Mouse (Mus musculus) thymus, postnatal 10 days (tissue): ENCODE data around the gene Gm1604a.
"Not testable (repeated sequence)": the region's sequence is repeated elsewhere in the genome, so short reads cannot be mapped to it uniquely, and the experiment has no call there.

Source experiments
- DNase-seq, 2 experiments: peaks; one replicate each; pipeline ENCODE4 v3.0.0; 2021; ENCODE audit warnings: low spot score in 2 of 2

Gm1604a gene

GRCm38 (mm10) chr17:7068997-7069539 is 43.7 kb downstream of the Gm1604a start:
- DNase-seq, result not testable (repeated sequence)

- not testable (repeated sequence) for DNase-seq
Measured at GRCm38 (mm10) chr17:7069561-7070240, 44.3 kb downstream of the Gm1604a start.

GRCm38 (mm10) chr17:7074494-7074893 is 49.1 kb downstream of the Gm1604a start:
- peak; percentile 23 to 43 for DNase-seq

DNA sequence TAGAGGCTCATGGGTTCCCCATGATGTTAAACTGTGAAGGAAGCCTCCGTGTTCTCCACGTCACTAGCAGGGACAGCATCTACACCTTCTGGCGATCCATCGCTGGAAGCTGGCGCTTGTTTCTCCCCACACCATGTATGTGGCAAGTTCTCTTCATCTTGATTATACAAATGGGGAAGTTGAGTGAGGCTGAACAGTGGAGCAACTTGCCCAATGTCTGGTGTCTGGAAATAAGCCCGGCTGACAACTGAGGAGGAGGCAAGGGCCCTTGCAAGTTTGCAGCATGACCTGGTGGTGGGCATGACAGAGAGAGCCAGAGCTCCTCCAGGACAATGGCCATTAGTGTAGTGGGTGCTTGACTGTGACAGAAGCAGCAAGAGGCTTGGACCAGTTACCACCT is 50.2 kb downstream of the Gm1604a start:
- DNase-seq, result not testable (repeated sequence)

DNA sequence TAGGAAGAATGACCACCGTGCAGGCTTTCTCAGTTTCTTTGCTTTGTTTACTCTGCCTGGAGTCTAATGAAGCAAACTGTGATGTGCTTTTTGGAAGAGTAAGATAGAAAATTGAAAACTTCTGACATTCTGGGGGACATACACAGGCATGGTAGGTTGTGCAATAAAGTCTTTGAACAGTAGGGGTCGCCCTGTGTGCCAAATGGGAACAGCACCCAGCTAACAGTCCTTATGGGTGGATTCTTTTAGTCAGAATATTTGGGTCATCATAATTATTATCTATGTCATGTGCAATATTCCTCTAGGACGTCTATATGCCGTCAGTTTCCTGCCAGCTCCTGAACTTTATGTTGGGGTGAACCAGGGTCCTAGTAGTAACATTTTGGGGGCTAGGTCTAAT is 54.2 kb downstream of the Gm1604a start:
- DNase-seq, result peak; percentile 55 to 77

DNA sequence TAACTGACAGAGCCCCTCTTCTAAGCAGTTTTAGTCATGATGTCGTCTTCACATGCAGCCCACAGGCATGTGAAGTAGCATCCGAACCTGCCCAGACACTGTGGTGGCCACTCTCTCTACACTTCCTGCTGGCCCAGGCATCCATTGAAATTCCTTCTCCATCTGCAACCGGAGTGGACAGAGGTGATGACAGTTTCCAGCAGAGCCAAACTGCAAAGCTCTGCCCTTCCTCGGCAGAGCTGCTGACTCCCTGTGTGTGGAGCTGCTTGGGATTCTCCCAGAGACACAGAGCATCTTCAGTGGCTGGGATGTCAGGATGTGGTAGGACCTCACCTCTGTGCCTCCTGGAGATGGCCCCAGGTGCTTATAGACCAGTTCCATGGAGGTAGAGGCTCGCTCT is 59.2 kb downstream of the Gm1604a start:
- DNase-seq, result not testable (repeated sequence)

GRCm38 (mm10) chr17:7085469-7086168 is 60.3 kb downstream of the Gm1604a start:
- not testable (repeated sequence) for DNase-seq

DNA sequence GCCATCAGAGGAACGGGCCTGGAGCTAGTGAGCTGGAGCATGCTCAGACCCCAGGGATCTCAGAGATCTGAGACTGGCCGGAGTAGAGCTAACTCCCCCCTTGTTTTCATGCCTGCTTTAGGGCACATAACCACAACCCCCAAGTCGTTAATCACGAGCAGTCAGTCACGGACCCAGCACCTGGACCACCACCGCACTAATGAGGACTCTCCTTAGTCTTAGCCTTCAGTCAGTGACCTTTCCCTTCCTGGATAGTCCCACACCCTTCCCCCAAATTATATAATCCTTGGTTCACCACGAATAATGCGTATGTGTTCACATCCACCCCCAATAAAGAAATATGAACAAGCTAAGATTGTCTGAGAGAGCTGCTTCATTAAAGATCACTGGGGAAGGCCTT is 61.5 kb downstream of the Gm1604a start:
- not testable (repeated sequence) for DNase-seq

- not testable (repeated sequence) for DNase-seq
Measured at GRCm38 (mm10) chr17:7097835-7098519, 72.6 kb downstream of the Gm1604a start.

GRCm38 (mm10) chr17:7099096-7099495 is 73.7 kb downstream of the Gm1604a start:
- DNase-seq, result peak in 1 of 2 experiments; percentile 12

DNA sequence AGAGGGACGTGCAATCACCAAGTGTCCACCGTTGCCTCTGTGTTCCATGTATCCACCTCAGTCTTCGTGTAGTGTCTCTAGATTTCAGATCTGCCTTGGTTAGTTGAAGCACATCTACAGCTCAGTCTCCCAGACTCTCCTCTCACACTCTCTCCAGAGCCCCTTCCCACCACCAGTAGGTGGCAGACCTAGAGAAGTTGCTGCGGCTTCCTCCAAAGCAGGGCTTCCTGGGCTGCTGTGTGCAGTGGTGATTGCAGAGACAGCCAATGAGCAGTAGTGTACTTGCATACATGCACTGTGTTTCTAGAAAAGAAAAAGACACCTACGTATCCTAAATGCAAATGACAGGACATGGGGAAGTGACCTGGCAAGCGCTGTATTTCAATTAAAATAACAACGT is 77.6 kb downstream of the Gm1604a start:
- not testable (repeated sequence) for DNase-seq

GRCm38 (mm10) chr17:7111658-7112057 is 86.3 kb downstream of the Gm1604a start:
- not testable (repeated sequence) for DNase-seq

DNA sequence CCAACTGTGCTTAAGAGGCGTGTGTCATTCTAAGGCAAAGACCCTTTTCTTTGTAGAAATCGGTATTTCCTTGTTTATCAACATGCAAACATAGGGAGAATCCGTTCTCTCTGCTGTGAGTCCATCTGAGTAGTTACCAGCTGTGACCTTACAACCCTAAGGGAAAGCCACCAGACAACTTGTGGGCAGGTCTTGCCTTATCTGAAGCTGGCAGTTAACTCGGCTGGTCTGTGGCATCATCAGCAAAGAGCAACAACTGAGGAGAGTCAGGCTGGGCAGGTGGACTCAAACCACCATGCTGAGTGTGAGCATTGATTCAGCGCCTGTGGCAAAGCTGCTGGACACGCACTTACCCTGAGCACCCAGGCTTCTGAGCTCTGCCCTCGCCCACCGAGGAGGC is 90.9 kb downstream of the Gm1604a start:
- not testable (repeated sequence) for DNase-seq

- not testable (repeated sequence) for DNase-seq
Measured at GRCm38 (mm10) chr17:7120835-7121234, 95.5 kb downstream of the Gm1604a start.

DNA sequence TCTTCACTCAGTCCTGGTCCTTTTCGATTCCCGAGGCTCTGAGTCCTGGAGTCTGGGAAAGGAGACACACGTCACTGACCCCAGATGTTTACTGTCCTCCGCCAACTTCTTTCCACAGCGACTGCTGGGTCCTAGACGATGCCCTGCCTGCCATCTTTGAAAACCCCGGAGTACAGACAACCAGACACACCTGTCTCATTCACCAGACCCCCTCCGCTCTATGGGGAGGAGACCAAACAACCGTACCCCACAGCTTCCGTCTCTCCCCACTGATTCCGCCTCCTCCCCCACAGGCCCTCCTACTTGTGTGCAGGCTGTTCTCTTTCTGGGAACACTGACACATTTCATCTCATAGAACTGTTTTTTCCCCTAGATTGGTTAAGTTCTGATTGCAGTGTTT is 97.2 kb downstream of the Gm1604a start:
- DNase-seq, result not testable (repeated sequence)

- DNase-seq, result not testable (repeated sequence)
Measured at GRCm38 (mm10) chr17:7126475-7126874, 101.1 kb downstream of the Gm1604a start.

DNA sequence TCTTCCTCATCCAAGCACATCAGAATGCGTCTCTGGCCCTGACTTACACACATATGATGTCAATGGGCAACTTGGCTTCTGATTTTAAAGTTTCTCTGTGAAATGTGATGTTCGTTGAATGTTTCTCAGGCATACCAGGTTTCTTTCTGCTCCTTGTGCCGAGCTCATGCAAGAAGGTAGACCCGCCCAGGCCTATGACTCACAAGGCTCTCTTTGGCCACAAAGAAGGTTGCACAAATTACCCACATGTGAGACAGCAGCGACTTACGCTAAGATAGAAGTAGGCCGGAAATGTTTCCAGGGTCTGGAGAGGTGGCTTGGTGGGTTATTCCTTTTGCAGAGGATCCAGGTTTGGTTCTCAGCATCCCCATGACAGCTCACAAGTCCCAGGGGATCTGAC is 108.6 kb downstream of the Gm1604a start:
- not testable (repeated sequence) for DNase-seq

GRCm38 (mm10) chr17:7135277-7135676 is 109.9 kb downstream of the Gm1604a start:
- not testable (repeated sequence) for DNase-seq
